Mouse (Mus musculus) ES-E14 (cell line): ENCODE data around the gene Dexi.

ENCODE experiments used
- MAFK ChIP-seq: IDR thresholded peaks from 2 replicates; pipeline ENCODE4 v1.6.1; 2014; ENCODE audit warnings: mild to moderate bottlenecking, low read depth, low read length, inconsistent platforms; ENCODE audit not compliant: insufficient read depth
- ZNF384 ChIP-seq: IDR thresholded peaks from 2 replicates; pipeline ENCODE4 v1.6.1; 2012; ENCODE audit warnings: low read depth, low read length, inconsistent platforms

DNA sequence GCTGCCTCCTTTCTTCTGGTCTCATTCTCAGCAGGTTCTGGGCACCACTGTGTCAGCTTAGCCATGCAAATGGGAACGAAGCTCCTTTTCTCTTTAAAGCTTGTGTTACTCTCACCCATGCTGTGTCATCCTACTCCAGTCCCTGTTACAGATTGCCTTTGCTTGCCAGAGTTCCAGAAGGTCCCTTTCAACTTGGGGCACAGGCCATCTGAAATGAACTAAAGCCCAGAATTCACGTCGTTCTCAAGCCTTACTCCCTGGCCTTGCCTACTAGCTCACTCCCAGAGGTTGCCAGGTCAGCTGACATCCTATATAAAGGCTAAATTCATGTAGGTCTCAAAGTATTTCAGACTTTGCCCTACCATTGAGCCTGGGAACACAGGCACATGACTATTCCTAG lies 6.1 kb upstream of the Dexi start:
- TF ChIP-seq MAFK (no peak), ZNF384 (no peak)
